Mouse (Mus musculus) liver, adult 2 months (tissue): ENCODE results near the gene Slc16a12.

Source experiments
- CTCF ChIP-seq: fragments of 200-500 bp; IDR thresholded peaks from 2 replicates; pipeline ENCODE4 v1.5.1; 2011; ENCODE audit warnings: low read depth, low read length, control low read depth
- POLR2A ChIP-seq: fragments of 200-500 bp; IDR thresholded peaks from 2 replicates; pipeline ENCODE4 v1.6.1; 2011; ENCODE audit warnings: low read length, control low read depth; ENCODE audit not compliant: insufficient read depth; ENCODE audit errors: extremely low read depth

DNA sequence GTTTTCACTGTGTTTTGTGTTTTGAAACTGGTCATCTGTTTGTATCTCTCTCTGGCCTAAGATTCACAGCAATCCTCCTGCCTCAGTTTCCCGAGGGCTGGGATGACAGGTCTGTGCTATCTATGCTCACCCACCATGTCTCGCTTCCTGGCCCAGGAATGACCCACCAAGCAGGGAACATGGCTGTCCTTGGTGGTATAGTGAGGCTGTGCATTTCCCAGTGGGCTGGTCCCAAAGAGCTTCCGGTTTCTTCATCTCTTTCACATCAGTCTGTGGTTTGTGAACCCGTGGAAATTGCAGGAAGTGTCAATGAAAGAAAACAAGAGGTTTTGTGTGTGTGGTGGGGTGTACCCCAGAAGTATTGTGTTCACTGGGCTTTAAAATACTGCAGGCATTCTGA is 122.4 kb downstream of the Slc16a12 start:
- TF ChIP-seq POLR2A: no peak
- no peak for TF ChIP-seq CTCF
